Mouse (Mus musculus) right cerebral cortex, postnatal 14 days (tissue): ENCODE data around the gene Ott.
"Not testable (repeated sequence)": the region's sequence is repeated elsewhere in the genome, so short reads cannot be mapped to it uniquely, and the experiment has no call there.

Experiments used
- DNase-seq: peaks from one replicate; pipeline ENCODE4 v3.0.0; 2022

The Ott gene

GRCm38 (mm10) chrX:149073982-149074381 is at the start of gene Ott:
TSS of gene Ott (plus strand) at chrX:149074282.
- not testable (repeated sequence) for DNase-seq
